Mouse (Mus musculus): ENCODE data around the gene Gm1123. TPM values are rescaled to one million over a fixed set of nuclear protein-coding genes. Genes with fewer than 3 reads are reported as not detected.

Gm1123 gene
- total and polyA plus RNA-seq, 3 experiments = 0.05 TPM; not detected in 2

GRCm38 (mm10) chr9:98958628-98959027 lies 76.9 kb downstream of the Gm1123 start:
- Histone ChIP-seq H3K4me3 (ENCODE audit: low read depth, low read length) (no peak overlapping the region), H3K4me1 (ENCODE audit: insufficient read depth, low read depth, low read length) (no peaks in the 10 kb centered on the region), H3K9me3 (replicated peaks) (peaks cover 30% of the 10 kb centered on the region), H3K36me3 (replicated peaks) (no peaks in the 10 kb centered on the region), H3K27me3 (ENCODE audit: insufficient read depth, low read length) (no peaks in the 10 kb centered on the region)
- TF ChIP-seq CTCF (IDR thresholded peaks at IDR 0.05; ENCODE audit: low read depth, low read length) (no peak), POLR2AphosphoS5 (IDR thresholded peaks at IDR 0.05; ENCODE audit: insufficient replicate concordance, low read depth, low read length) (no peak), TAL1 (conservative IDR thresholded peaks at IDR 0.05; ENCODE audit: low read depth, low read length) (no peak), GATA2 (IDR thresholded peaks at IDR 0.05; ENCODE audit: borderline replicate concordance, low read depth, low read length) (no peak), GATA1 (IDR thresholded peaks at IDR 0.05; ENCODE audit: borderline replicate concordance, low read length) (no peak)
- no peak for ATAC-seq (ENCODE audit: extremely low read depth, insufficient number of reproducible peaks, low FRiP score, poor library complexity, severe bottlenecking)
- DNase-seq (ENCODE audit: low spot score) = no peak

GRCm38 (mm10) chr9:98957751-98958351 lies 77.7 kb downstream of the Gm1123 start:
- no peak for TF ChIP-seq POLR2AphosphoS5 (IDR thresholded peaks at IDR 0.05; ENCODE audit: insufficient replicate concordance, low read depth, low read length)
- no peak for TF ChIP-seq TAL1 (conservative IDR thresholded peaks at IDR 0.05; ENCODE audit: low read depth, low read length)
- TF ChIP-seq GATA1 (IDR thresholded peaks at IDR 0.05; ENCODE audit: borderline replicate concordance, low read length) = no peak
- TF ChIP-seq CTCF (IDR thresholded peaks at IDR 0.05; ENCODE audit: low read depth, low read length) = no peak
- no peak for TF ChIP-seq GATA2 (IDR thresholded peaks at IDR 0.05; ENCODE audit: borderline replicate concordance, low read depth, low read length)
- Histone ChIP-seq H3K4me1 (ENCODE audit: insufficient read depth, low read depth, low read length) (no peaks in the 10 kb centered on the region), H3K36me3 (replicated peaks) (no peaks in the 10 kb centered on the region), H3K27me3 (ENCODE audit: insufficient read depth, low read length) (no peaks in the 10 kb centered on the region), H3K4me3 (ENCODE audit: low read depth, low read length) (no peak overlapping the region), H3K9me3 (replicated peaks) (peaks cover 30% of the 10 kb centered on the region)
- ATAC-seq (ENCODE audit: extremely low read depth, insufficient number of reproducible peaks, low FRiP score, poor library complexity, severe bottlenecking) (no peak), DNase-seq (ENCODE audit: low spot score) (no peak)

Other genes with a start within 250 kb of the Gm1123 start
- not detected in 2 replicates for gene Prr23a1, start 193.2 kb downstream of the Gm1123 start, total RNA-seq (2014; fragmentation: Nextera tagmentation)
- gene Prr23a1, start 193.2 kb downstream of the Gm1123 start, total RNA-seq (2017) = not detected in 2 replicates
- gene Prr23a1, start 193.2 kb downstream of the Gm1123 start, polyA plus RNA-seq (2012) = not detected in 2 replicates
- not detected in 2 replicates for gene Prr23a2, start 179.2 kb downstream of the Gm1123 start, total RNA-seq (2014; fragmentation: Nextera tagmentation)
- gene Prr23a2, start 179.2 kb downstream of the Gm1123 start, total RNA-seq (2017) = not detected in 2 replicates
- 0.08 TPM in 1 of 2 replicates, not detected in the other for gene Prr23a2, start 179.2 kb downstream of the Gm1123 start, polyA plus RNA-seq (2012)
- not detected in 2 replicates for gene Prr23a3, start 170.9 kb downstream of the Gm1123 start, total RNA-seq (2014; fragmentation: Nextera tagmentation)
- gene Prr23a3, start 170.9 kb downstream of the Gm1123 start, total RNA-seq (2017) = 0.05 and 0.06 TPM in 2 replicates
- not detected in 2 replicates for gene Prr23a3, start 170.9 kb downstream of the Gm1123 start, polyA plus RNA-seq (2012)
- gene 7420426K07Rik, start 132.6 kb downstream of the Gm1123 start, total RNA-seq (2014; fragmentation: Nextera tagmentation) = not detected in 2 replicates
- gene 7420426K07Rik, start 132.6 kb downstream of the Gm1123 start, total RNA-seq (2017) = not detected in 2 replicates
- gene 7420426K07Rik, start 132.6 kb downstream of the Gm1123 start, polyA plus RNA-seq (2012) = not detected in 2 replicates
- gene Foxl2, start 80.4 kb downstream of the Gm1123 start, total RNA-seq (2014; fragmentation: Nextera tagmentation) = not detected in 2 replicates
- 0.06 TPM in 1 of 2 replicates, not detected in the other for gene Foxl2, start 80.4 kb downstream of the Gm1123 start, total RNA-seq (2017)
- gene Foxl2, start 80.4 kb downstream of the Gm1123 start, polyA plus RNA-seq (2012) = not detected in 2 replicates
- 23.4 and 24.7 TPM in 2 replicates for gene Faim, start 49.3 kb downstream of the Gm1123 start, total RNA-seq (2014; fragmentation: Nextera tagmentation)
- gene Faim, start 49.3 kb downstream of the Gm1123 start, total RNA-seq (2017) = 59.9 and 86.6 TPM in 2 replicates
- gene Faim, start 49.3 kb downstream of the Gm1123 start, polyA plus RNA-seq (2012) = 22.3 and 24.0 TPM in 2 replicates
- gene Pik3cb, start 104.9 kb upstream of the Gm1123 start, total RNA-seq (2014; fragmentation: Nextera tagmentation) = 15.6 and 16.8 TPM in 2 replicates
- 4.0 and 4.1 TPM in 2 replicates for gene Pik3cb, start 104.9 kb upstream of the Gm1123 start, total RNA-seq (2017)
- gene Pik3cb, start 104.9 kb upstream of the Gm1123 start, polyA plus RNA-seq (2012) = 0.78 and 0.98 TPM in 2 replicates
- not detected in 2 replicates for gene Faiml, start 201.5 kb upstream of the Gm1123 start, total RNA-seq (2014; fragmentation: Nextera tagmentation)
- gene Faiml, start 201.5 kb upstream of the Gm1123 start, total RNA-seq (2017) = 0.35 TPM in 1 of 2 replicates, not detected in the other
- gene Faiml, start 201.5 kb upstream of the Gm1123 start, polyA plus RNA-seq (2012) = not detected in 2 replicates
- gene Cep70, start 207.7 kb upstream of the Gm1123 start, total RNA-seq (2014; fragmentation: Nextera tagmentation) = 126 and 147 TPM in 2 replicates
- 36.4 and 45.5 TPM in 2 replicates for gene Cep70, start 207.7 kb upstream of the Gm1123 start, total RNA-seq (2017)
- gene Cep70, start 207.7 kb upstream of the Gm1123 start, polyA plus RNA-seq (2012) = 2.3 and 4.2 TPM in 2 replicates